Mouse (Mus musculus): Measurements from ENCODE around the gene Egfr.

Gene Egfr

DNA sequence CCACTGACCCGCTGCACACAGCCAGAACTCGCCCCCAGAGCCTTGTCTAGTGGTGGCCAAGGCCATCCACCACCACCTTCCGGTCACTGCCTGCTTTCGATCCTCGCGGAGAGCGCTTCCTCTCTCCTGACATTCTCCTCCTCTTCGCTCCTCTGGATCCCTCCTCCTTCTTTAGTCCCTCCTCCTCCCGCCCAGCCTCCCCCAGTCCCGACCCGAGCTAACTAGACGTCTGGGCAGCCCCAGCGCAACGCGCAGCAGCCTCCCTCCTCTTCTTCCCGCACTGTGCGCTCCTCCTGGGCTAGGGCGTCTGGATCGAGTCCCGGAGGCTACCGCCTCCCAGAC lies at the start of gene Egfr:
Egfr (plus strand) TSS at position 197 of the 342 bp plus-strand sequence.
- DNase-seq = peak; percentile 10

DNA sequence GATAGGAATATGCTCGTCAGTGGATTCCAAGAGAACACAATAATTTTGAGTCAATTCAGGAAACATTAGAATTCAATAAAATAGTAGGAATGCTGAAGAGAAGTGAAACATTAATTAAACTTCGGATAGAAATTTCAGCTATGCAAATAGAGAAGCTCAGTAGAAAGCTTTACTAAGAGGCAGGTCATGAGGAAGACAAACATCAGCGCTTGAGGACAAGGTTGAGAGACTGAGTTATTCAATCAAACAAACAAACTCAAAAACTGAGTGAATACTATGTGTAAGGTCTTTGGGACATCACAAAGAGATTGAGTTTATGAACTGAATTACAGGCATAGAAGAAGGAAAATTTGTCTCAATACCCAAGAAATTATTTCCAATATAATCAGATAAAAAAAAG lies 48.8 kb upstream of the Egfr start:
- DNase-seq = no peak

DNA sequence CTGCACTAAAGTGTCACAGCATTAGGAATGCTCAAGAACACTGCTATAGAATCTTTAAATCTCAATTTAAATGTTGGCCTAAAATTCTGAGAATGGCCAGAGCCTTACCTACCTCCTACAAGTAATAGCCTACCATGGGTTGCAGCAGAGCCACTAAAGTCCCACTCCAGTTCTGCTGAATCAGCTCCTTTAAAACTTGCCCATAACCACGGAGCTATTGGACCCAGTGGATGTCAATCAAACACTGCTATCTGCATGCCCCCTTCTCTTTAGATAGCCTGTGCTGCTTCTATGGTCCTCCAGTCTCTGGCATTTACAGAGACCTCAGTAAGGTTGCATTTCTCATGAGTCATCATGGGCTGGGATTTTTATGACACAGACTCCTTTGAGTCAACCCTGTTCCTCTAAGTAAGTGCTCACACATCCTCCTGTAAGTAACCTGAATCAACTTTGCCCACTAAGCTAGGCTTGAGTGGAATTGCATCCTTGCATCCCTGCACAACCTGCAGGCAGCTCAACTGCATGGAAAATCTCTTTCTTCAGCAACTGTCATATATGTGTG lies 16.8 kb upstream of the Egfr start:
- DNase-seq = no peak

DNA sequence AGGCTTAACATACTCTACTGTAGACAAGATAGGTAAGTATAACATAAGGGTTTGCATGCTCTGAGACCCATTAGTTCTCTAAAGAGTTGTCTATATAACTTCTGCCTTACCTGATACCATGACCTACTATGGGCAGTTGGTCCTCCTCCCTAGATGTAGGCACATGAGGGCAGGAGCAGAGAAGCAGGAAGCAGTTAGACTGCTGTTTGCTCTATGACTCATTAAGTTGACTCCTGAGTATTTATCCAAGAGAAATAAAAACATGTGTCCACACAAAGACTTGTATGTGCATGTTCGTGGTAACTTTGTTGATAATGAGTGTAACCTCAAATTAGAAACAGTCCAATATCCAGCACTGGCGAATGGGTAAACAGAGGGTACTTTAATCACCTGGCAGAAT lies 14.7 kb upstream of the Egfr start:
- no peak for DNase-seq

DNA sequence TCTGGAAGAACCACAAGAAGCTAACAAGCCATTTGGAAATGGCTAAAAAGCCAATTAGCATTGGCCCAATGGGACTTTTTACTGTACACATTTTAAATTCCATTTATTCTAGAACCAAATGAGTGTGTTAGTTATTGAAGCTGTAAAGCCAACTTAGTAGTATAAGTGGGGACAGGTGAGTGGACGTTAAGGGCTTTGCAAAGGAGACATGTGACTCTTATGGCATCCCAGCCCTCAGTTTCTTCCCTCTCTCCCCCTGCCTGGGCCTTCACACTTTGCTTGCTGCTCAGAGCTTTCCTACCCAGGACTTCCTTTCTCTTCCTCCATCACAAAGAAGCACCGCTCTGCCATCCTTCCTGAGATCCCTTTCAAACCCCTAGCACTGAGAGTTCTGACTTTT lies 13.3 kb upstream of the Egfr start:
- DNase-seq = no peak

DNA sequence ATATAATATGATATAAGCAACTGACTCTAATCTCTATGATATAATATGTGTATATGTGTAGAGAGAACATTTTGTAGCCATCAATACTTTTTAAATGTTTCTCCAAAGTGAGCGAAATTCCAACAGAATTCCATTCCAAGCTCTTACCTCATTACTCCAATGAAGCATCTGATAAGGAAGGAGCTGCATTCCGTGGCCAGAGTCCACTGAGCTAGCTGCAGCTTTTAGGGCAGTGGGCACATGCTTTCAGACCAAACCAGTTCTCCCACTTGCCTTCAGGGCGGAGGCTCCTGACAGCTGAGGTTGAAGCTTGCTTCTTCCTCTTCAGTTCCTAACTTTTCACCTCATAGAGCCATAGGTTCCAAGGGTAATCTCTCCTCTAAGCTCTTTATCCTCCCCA lies 12.8 kb upstream of the Egfr start:
- DNase-seq = no peak

DNA sequence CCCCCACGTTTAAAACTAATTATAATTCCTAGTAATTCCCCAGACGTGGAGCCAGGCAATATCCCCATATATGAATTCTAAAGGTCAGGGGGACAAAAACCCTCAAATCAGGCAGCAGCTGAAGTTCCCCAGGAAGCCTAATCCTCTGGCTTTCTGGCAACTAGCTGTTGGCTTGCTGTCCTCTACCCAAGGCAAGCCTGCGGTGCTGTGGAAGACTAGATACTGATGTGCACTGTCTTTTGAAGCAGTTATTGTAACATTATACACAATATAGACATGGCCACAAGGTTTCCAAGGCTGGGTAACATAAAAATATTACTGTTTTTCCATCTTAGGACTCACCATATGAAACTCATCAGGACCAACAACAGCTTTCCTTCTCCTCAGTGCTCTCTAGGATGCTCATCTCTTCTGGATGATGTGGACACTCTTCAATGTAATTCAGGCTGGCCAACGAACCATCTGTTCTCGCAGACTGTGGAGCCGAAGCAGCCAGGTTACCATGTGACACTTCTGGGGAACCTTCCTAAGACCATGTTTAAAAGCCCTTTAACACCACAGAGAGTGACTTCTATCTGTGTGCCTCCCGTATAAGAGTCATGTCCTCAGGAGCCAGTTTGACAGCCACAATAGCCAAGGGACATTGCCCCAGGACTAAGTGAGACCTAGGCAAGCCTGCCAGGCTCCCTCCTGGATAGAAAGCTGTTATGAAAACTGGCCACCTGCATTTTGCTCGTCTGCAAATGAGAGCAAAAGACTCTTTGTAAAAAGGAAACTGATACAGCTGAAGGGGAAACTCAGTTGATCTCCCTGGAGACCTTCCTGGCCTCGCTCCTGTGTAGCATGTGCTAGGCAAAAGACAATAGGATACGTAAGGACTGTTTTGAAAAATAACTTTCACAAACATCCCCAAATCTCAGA lies 11.1 kb upstream of the Egfr start:
- DNase-seq = no peak

DNA sequence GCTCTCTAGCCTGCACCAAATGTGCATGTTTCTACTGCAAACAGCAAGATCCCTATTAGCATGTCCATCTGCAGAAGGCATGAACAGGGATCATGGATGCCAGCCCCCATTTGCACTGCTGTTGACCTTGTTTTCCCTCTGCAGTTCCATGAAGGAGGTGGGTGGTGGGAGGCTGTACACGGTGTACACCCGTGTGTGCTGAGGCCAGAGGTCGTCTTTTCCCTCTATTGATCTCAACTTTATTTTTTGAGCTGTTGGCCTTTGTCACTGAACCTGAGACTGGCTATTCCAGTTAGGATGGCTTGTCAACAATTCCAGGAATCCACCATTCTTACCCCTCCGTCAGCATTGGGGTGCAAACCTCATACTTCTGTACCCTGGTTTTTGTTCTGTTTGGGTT lies 9.8 kb upstream of the Egfr start:
- DNase-seq = no peak

DNA sequence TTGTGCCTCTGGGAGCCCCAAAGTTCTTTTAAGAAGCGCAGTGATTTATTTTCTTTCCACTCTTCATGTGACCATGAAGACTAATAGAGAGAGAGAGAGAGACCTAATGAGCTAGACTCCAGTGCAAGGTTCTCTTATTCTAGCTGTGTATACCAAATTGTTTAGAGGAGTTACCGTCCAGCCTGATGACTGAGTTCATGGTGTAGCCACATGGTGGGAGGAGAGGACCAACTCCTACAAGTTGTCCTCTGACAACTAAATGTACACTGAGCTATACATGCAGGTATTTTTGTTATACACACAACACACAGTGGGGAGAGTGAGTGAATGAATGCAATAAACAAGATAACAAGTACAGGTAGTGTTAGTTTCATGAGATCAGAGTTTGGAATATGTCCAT lies 9.2 kb upstream of the Egfr start:
- no peak for DNase-seq

DNA sequence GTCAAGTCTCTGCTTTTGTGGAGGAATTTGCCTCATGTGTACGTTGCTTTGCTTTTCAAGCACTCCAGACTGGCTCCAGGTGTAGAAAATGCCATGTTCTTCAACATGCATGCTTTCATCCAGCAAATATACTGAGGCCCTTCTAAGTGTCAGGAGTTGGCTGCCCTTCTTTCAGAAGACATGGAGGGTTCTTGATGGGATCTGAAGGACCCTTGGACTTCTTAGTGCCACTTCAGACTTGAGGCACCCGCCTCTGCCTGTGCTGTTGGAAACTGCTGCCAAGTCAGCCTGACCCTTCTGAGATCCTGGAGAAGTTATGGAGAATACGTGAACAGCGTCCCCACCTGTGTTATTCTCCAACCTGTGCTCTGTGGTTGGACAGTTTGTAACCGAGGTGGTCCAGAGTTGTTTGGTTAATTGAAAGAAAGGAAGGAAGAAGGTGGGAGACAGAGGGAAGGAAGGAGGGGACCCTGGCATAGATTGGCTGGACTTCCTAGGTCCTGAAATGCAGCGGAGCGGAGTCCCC lies 483 bp upstream of the Egfr start:
- no peak for DNase-seq

DNA sequence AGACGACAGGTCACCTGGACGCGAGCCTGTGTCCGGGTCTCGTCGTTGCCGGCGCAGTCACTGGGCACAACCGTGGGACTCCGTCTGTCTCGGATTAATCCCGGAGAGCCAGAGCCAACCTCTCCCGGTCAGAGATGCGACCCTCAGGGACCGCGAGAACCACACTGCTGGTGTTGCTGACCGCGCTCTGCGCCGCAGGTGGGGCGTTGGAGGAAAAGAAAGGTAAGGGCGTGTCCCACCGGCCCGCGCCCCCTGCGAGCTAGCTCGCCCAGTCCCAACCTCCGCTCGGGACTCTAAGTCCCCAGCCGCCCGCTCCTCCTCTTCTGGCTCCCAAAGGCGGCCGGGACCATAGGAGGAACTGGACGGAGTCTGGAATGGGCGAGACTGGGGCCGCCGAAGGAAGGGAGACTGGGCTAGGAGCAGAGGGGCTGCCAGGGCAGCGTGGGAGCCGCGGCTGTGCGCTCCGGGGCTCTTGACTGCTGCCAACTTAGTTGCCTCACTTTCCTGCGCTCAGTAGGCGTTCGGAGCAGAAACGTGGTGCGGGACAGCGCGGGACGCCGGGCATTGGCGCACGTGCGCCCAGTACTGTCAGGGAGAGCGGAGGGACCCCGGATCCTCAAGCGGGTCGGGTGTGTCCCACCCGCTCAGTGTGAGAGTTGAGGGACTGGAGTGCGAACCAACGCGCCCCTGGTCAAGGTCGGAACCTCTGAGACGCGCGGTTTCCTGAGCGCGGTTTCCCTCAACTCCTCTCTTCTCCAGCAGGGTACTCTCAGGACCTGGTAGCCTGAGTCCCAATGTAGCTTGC lies 548 bp downstream of the Egfr start:
- no peak for DNase-seq

DNA sequence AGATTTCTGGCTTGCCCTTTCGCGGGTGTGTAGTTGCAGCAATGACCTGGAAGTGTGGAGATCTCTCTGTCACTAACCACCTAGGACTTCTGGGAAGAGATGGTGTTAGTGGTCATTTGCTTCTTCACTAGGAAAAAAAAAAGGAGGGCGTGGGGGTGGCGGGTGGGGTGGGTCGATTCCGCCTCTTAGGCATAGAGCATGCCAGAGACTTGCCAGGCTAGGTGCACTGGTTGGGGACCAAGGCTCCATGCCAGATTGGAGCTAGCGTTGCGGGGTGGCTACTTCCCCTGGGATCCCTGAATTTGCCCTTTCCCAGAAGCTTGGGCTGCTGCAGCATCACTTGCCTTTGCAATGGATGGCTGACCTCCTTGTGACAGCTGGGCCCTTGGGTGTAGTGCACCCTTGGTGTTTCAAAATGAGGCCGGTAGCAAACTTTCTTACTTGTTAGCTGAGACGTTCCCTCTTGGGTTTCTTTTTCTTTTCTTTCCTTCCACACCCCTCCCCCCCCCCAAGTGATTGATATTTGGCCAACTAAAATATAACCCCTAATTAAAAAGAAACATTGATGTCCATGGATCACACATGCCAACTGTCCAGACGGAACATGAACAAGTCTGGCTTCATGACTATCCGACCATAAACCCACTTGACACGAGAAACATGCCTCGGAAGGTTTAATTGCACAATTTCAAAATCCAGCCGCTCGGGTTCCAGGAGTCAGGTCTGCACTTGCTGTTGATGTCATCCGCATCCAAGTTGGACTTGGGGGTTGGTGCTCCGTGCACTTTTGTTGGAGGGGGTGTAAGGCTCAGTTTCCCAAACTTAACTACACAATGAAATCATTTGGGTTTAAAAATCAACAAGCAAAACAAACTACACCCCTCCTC lies 1.4 kb downstream of the Egfr start:
- no peak for DNase-seq

DNA sequence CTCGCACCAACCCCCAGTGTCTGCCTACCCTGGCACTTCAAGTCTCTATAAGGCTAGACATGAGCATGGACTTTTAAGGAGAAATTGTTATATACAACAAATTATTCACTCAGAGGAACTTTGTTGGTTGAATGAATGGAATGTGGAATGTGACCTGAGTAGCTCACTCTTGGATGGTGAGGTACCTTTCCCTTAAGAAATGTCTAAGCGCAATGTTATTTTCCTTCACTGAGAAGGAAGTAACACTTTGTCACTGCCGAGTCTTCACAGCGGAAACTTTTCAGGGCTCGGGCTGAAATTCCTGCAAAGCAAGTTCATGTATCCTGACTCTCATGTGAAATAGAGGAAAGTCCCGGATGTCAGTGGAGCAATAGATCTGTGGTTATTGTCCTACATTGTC lies 7.9 kb downstream of the Egfr start:
- DNase-seq = no peak

DNA sequence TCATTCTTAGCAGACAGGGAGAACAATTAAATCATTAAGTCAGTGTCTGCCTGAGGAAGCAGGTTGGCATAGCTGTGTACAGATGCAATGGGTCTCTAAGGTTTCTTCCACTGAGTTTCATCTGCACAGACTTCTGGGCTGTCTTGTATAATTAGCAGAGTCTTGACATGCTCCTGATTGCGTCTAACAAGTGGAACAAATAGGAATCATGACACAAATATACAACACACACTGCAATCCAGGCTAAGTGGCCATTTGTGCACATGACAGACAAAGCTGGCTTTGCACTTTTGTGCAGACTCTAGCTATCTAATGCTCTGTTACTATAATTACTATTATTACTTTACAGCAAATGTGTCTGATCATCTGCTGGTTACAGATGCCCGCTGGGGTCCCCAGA lies 9.2 kb downstream of the Egfr start:
- no peak for DNase-seq

DNA sequence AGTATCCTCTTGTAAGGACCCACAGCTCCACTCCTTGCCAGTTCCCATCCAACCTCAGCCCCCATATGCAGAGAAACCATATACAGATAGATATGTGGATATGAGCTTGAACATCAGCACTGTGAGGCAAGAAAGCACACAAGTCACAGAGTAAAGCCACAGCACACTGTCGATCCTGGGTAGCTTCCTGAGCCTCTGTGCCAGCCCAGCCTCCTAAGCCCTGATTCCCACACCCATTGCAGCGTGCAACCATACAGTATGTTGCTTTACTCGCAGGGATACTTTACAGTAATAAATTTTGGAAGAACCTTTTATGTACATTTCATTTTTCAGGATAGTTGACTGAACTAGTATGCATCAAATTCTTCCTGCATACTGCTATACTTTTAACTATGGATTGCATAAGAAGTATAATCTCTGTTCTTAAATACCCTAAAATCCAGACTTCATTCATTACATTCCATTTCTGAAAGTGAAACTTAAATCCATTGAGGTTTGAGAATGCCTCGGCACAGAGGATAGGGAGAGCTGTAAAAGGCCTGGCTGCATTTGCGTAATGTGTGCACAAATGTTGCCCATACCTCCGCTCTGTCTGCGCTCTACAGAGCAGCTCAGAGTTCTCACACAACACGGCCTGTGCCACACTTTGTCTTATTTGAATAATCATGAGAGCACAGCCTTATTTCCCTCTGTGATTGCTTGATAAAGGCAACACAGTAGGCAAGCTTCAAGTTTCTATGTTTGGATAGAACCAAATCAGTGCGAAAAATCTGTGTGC lies 14.2 kb downstream of the Egfr start:
- DNase-seq = no peak

DNA sequence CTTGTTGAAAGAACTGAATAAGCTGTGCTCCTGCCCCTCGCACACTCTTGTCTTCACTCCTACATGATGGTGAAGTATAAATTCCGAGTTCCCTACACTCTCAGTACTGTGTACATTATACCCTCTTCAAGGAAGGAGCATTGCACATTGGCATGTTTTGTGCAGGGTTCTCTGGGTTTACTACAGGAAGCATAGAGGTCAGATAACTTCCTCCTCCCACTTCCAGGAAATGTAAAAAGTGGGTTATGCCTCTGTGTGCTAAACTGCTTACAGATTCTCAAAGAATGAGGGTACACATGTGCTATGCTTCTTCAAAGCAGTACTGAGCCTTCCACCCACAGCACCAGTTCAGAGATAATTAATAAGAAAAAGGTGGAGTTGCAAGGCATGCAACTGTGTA lies 16.0 kb downstream of the Egfr start:
- no peak for DNase-seq

DNA sequence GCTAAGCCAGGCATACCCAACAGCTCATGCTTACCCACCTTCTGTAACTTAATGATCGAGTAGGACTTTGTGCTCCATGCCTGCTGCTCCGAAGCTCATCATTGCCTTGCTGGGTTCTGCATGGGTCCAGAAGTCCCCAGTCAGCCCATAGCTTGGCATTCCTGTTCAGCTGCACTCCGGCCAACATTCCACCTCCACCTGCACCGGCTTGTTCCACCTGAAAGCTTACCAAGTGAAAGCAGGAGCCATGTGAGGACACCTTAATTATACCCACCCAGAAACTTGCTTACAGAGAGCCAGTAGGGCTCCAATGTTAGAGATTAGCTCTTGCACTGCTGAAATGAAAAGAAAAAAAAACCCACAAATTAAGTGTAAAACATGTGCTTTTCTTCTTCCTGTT lies 17.3 kb downstream of the Egfr start:
- DNase-seq = no peak

DNA sequence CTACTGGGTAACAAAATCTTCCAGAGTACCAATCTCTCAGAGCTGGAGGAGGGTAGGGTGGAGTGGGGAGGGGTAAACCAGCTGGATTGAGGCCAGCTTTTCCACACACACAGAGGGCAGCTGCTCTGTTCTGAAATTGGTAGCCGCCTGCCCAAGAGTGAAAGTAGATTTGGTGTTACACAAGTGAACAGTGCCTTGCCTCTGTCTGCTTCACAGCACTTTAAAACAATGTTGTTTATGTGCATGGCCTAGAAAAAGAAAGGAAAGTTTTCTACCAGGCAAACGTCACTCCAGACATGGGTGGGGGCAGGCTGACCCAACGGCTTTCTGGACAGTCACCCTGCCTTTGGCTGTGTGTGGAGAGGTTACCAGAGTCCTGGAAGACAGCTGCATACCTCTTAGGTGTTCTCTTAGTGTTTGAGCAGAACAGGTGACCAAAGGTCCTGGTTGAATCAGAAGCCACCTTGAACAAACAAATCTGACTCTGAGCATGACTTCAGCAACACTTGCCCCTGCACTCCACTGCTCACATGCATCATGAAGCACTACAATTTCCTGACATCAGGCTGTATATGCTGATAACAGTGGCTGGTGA lies 17.8 kb downstream of the Egfr start:
- no peak for DNase-seq

DNA sequence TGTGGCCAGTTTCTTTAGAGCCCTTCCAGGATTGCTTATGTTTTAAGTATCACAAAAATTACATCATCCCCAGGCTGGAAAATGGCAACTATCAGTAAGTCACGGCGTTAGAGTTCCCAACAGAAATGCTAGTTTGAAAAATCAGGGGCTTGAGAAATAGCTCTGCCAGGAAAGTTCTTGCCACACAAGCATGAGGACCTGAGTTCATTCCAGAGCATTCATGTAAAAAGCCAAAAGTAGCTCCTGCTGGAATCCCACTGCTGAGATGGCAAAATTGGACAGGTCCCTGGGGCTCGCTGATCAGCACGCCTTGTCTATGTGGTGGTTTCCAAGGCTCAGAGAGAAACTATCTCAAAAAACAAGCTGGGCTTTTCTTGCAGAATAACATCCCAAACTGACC lies 19.0 kb downstream of the Egfr start:
- no peak for DNase-seq

DNA sequence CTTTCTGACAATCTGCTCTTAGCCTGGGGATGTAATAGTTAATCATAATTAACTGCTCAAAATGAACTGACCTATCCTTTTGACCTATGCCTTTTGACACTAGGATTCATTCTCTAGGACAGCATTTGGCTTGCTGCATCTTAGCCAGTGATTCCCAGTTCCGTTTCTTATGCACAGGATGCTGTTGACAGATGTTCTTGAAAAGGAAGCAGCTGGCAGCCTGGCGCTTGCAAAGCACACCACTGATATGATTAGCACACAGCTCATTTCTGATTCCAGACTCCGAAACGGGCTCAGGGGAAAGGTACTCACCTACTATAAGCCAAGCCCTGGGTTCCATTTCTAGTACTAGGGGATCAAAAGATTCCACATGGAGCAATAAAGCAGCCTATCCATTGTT lies 20.7 kb downstream of the Egfr start:
- DNase-seq = no peak

DNA sequence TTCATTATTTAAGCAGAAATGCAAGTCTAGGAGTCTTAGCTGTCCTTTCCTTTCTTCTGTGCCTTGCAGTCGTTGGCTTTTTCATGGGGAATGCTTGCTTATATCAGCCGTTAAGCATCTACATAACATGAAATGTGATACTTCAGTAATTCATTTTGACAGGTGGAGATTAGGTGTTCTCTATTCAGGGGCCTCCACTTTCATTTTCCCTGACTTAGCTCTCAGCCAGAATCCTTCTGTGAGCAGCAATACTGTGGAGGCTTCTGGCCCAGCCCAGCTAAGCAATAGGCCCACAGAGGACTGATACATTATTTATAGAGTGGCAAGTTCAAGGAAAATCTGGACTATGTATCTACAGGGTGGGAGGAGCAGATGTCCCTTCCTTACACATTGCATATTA lies 25.0 kb downstream of the Egfr start:
- no peak for DNase-seq

DNA sequence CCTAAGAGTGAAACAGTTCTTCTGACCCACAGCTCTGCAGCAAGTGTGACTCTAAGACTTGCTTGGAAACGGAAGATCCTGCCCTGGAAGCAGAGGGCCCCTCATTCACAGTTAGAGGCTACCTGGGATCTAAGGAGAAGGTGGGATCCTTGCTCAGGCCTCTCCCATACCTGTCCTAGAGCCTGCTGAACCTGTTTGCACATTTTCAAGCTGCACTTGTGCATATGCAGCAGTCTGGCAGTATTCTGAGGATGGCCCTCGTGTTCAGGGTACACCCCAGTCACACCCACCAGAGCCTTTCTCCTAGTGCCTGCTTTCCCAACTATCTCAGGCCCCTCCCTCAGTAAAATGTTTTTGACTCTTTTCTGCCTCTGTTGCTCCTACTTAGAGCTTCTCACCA lies 29.6 kb downstream of the Egfr start:
- DNase-seq = no peak

Measured in thymus, postnatal 4 days (tissue).